Mouse (Mus musculus) hindbrain, postnatal 0 days (tissue): Measurements from ENCODE around the gene Cnep1r1. TPM values are rescaled to one million over a fixed set of nuclear protein-coding genes. Genes with fewer than 3 reads are reported as not detected.

ENCODE experiments used
- ATAC-seq: fragments of 200-750 bp; cut with Nextera tagmentation; 2 replicates; pipeline ENCODE4 v1.8.0; 2017; ENCODE audit warnings: mild to moderate bottlenecking, moderate TSS enrichment, moderate library complexity
- DNase-seq: peaks from one replicate; pipeline ENCODE4 v3.0.0-alpha.2; 2015; ENCODE audit warnings: low spot score
- H3K27ac ChIP-seq: fragments of 300-500 bp; sonication (generic); 2 replicates; pipeline ENCODE4 v1.5.1; 2014; ENCODE audit warnings: mild to moderate bottlenecking
- H3K27me3 ChIP-seq: fragments of 300-500 bp; sonication (generic); 2 replicates; pipeline ENCODE4 v1.6.1; 2014; ENCODE audit warnings: low read length, mixed read lengths; ENCODE audit not compliant: insufficient read depth
- H3K36me3 ChIP-seq: fragments of 300-500 bp; sonication (generic); 2 replicates; pipeline ENCODE4 v1.6.1; 2014; ENCODE audit warnings: low read length, mixed read lengths; ENCODE audit not compliant: insufficient read depth
- H3K4me1 ChIP-seq: fragments of 300-500 bp; sonication (generic); 2 replicates; pipeline ENCODE4 v1.6.1; 2014; ENCODE audit warnings: antibody characterized with exemption, low read length, mixed read lengths; ENCODE audit not compliant: insufficient read depth
- H3K4me2 ChIP-seq: fragments of 300-500 bp; sonication (generic); 2 replicates; pipeline ENCODE4 v1.6.1; 2014; ENCODE audit warnings: low read depth, mild to moderate bottlenecking, low read length, moderate library complexity, mixed read lengths
- H3K4me3 ChIP-seq: fragments of 300-500 bp; sonication (generic); 2 replicates; pipeline ENCODE4 v1.5.1; 2014; ENCODE audit warnings: low read length
- H3K9ac ChIP-seq: fragments of 300-500 bp; sonication (generic); replicated peaks from 2 replicates; pipeline ENCODE4 v1.6.1; 2014; ENCODE audit warnings: mild to moderate bottlenecking, low read length, moderate library complexity, mixed read lengths
- H3K9me3 ChIP-seq: fragments of 300-500 bp; sonication (generic); 2 replicates; pipeline ENCODE4 v1.6.1; 2016; ENCODE audit warnings: low read length, mixed read lengths
- CTCF ChIP-seq: IDR thresholded peaks from 2 replicates; pipeline ENCODE4 v1.5.1; 2016; ENCODE audit warnings: antibody characterized with exemption, control low read depth, low read depth
- WGBS: fragments of 180-500 bp; shearing (Covaris S2); extraction: QIAGEN DNeasy Blood & Tissue Kit; methylation state at CpG from one replicate; pipeline ENCODE4 v1.1.7; 2014; 5-methylcytosine and 5-hydroxymethylcytosine counted together
- microRNA-seq, 2 experiments: library from miRNA; unstranded; fragments of <30 nt; microRNA quantifications; one replicate each; pipeline ENCODE4; 2016
- polyA plus RNA-seq: library from polyadenylated mRNA; unstranded; fragments of >200 nt; fragmentation: Nextera tagmentation; extraction: Ambion mirVana; gene quantifications from 2 replicates; pipeline ENCODE4 v1.2.1, GENCODE M21; 2015
- total RNA-seq: library from RNA; depleted of rRNA; stranded (reverse); fragments of >200 nt; gene quantifications from 2 replicates; pipeline ENCODE4 v1.2.3, GENCODE M21; 2014; rRNA removed

The Cnep1r1 gene
- total and polyA plus RNA-seq, 2 experiments from 2014 or later, result 21.3 to 26.6 TPM

- no peak overlapping the region for H3K9ac ChIP-seq
- no peaks in the 10 kb centered on the region for H3K4me1 ChIP-seq
- H3K27me3 ChIP-seq, result no peaks in the 10 kb centered on the region
- H3K4me3 ChIP-seq, result no peak overlapping the region
- H3K27ac ChIP-seq, result no peak overlapping the region
- no peak for ATAC-seq
- H3K4me2 ChIP-seq, result no peak overlapping the region
- 88% methylated on average over 2 of the region's 2 CpGs for WGBS
- no peak for DNase-seq
- TF ChIP-seq CTCF, result no peak
- H3K9me3 ChIP-seq, result no peaks in the 10 kb centered on the region
- H3K36me3 ChIP-seq, result no peaks in the 10 kb centered on the region
Observed at GRCm38 (mm10) chr8:88183121-88183520, 64.6 kb downstream of the Cnep1r1 start.

Small RNA genes within 50 kb of the gene (microRNA-seq; reads per million reads assigned to microRNA genes)
- 0.88 to 2.1 reads per million in 2 experiments for gene Mir7071

Other genes with a start within 250 kb of the Cnep1r1 start
- gene Zfp423, start 159.2 kb upstream of the Cnep1r1 start, total RNA-seq, result 73.6 and 74.8 TPM in 2 replicates
- gene Zfp423, start 159.2 kb upstream of the Cnep1r1 start, polyA plus RNA-seq, result 22.2 and 22.3 TPM in 2 replicates
- 28.5 and 36.0 TPM in 2 replicates for gene Heatr3, start 19.1 kb downstream of the Cnep1r1 start, total RNA-seq
- 28.4 and 29.2 TPM in 2 replicates for gene Heatr3, start 19.1 kb downstream of the Cnep1r1 start, polyA plus RNA-seq
- 20.3 and 33.6 TPM in 2 replicates for gene Tent4b, start 80.4 kb downstream of the Cnep1r1 start, total RNA-seq
- 7.9 and 8.4 TPM in 2 replicates for gene Tent4b, start 80.4 kb downstream of the Cnep1r1 start, polyA plus RNA-seq
- 21.2 and 23.2 TPM in 2 replicates for gene Adcy7, start 153.6 kb downstream of the Cnep1r1 start, total RNA-seq
- gene Adcy7, start 153.6 kb downstream of the Cnep1r1 start, polyA plus RNA-seq, result 7.6 and 8.6 TPM in 2 replicates
- 12.6 and 15.5 TPM in 2 replicates for gene Brd7, start 243.4 kb downstream of the Cnep1r1 start, total RNA-seq
- 57.8 and 65.5 TPM in 2 replicates for gene Brd7, start 243.4 kb downstream of the Cnep1r1 start, polyA plus RNA-seq